18 mouse cellular contexts compared by ENCODE assay signal in the genomic region with DNA sequence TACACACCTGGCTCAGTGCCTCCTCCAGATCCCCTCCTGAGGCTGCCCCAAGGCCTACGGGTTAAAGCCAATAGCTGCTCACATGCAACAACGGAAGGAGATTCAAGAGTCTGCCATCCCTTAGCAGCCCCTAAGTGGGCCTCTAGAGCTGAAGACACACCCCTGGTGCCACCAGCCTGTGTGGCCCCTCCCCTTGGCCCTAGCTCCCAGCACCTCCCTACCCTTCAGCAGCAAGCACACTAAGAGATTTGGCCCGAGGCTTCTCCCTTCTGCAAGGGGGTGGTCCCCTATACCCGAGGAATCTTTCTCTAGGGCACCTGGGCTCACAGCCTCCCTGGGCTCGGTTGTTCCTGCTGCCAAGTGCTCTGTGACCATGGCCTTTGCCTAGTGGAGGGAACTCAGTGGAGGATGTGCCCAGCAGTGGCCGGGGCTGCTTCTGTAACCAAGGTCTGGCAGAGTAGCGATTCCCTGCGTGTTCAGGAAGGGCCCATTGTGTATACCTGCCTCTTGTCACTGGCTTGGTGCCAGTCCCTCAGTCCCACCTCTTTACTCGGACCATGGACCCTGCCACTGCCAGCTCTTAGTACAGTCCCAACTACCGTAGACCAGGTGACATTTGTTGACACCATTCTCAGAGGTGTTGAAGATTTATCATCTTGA. TPM values are rescaled to one million over a fixed set of nuclear protein-coding genes. Genes with fewer than 3 reads are reported as not detected.
DNase-seq lines count a peak whose midpoint lies in the region; ATAC-seq lines count a peak whose summit lies in the region.
"Had no signal": no experiment of that assay in that cellular context is flagged by ENCODE, and none has a peak within 500 bp of the region (broad histone marks: within the 10 kb centered on the region; RNA-seq: fewer than 3 reads in every experiment).

No protein-coding gene starts in this region.

- no peak for ATAC-seq in heart, embryonic 16.5 days (replicated peaks; ENCODE audit: extremely low read depth, insufficient read depth, low FRiP score)
- ATAC-seq in midbrain, embryonic 14.5 days (ENCODE audit: low FRiP score, low TSS enrichment): no peak
- no peak for ATAC-seq in midbrain, embryonic 16.5 days
- ATAC-seq in limb, embryonic 11.5 days (ENCODE audit: insufficient number of reproducible peaks, low FRiP score, low TSS enrichment, low read depth): no peak
- ATAC-seq: forebrain, postnatal 0 days had no signal

- 0 out of 2 replicates have a peak, but pooled peaks cover 4% of the 10 kb centered on the region for H3K36me3 ChIP-seq in heart, embryonic 16.5 days (ENCODE audit: control insufficient read depth, insufficient read depth)
- peaks cover 66% of the 10 kb centered on the region for H3K36me3 ChIP-seq in midbrain, embryonic 14.5 days (ENCODE audit: control insufficient read depth, insufficient read depth, low read length)
- no peaks in the 10 kb centered on the region for H3K36me3 ChIP-seq in midbrain, embryonic 16.5 days (ENCODE audit: control insufficient read depth, insufficient read depth, low read length)
- H3K36me3 ChIP-seq in limb, embryonic 11.5 days (ENCODE audit: control insufficient read depth, insufficient read depth, low read length): no peaks in the 10 kb centered on the region

- WGBS in heart, embryonic 16.5 days: 46% methylated on average over 10 of the region's 10 CpGs
- WGBS in midbrain, embryonic 14.5 days: 81% methylated on average over 10 of the region's 10 CpGs
- 74% methylated on average over 10 of the region's 10 CpGs for WGBS in midbrain, embryonic 16.5 days
- 78% methylated on average over 10 of the region's 10 CpGs for WGBS in limb, embryonic 11.5 days

- no peaks in the 10 kb centered on the region for H3K9me3 ChIP-seq in heart, embryonic 16.5 days (replicated peaks; ENCODE audit: control insufficient read depth, low read length)
- no peaks in the 10 kb centered on the region for H3K9me3 ChIP-seq in midbrain, embryonic 14.5 days (ENCODE audit: control insufficient read depth, low read length)
- no peaks in the 10 kb centered on the region for H3K9me3 ChIP-seq in midbrain, embryonic 16.5 days (replicated peaks; ENCODE audit: control insufficient read depth, low read length, poor library complexity, severe bottlenecking)
- H3K9me3 ChIP-seq in limb, embryonic 11.5 days (ENCODE audit: control insufficient read depth, low read length): no peaks in the 10 kb centered on the region
- H3K9me3 ChIP-seq: embryonic facial prominence, embryonic 15.5 days; heart, embryonic 15.5 days; limb, embryonic 13.5 days had no signal

- intact Hi-C loops in heart, postnatal 10 days (cut with DNase I): loop anchor here (5.0 kb wide), 1 partner anchor 271 kb away; no protein-coding TSS in a partner anchor

- H3K4me1 ChIP-seq in heart, embryonic 16.5 days (ENCODE audit: control insufficient read depth, insufficient read depth, low read length): peaks cover 13% of the 10 kb centered on the region
- H3K4me1 ChIP-seq in midbrain, embryonic 14.5 days (ENCODE audit: control insufficient read depth, insufficient read depth, low read length): 0 out of 2 replicates have a peak, but pooled peaks cover 4% of the 10 kb centered on the region
- H3K4me1 ChIP-seq in midbrain, embryonic 16.5 days (ENCODE audit: control insufficient read depth, insufficient read depth, low read length): peaks cover 7% of the 10 kb centered on the region; the same call in 1 of the 2 replicates
- H3K4me1 ChIP-seq in limb, embryonic 11.5 days (ENCODE audit: control insufficient read depth, insufficient read depth, low read length): 0 out of 2 replicates have a peak, but pooled peaks cover 3% of the 10 kb centered on the region

- DNase-seq in adrenal gland, adult (ENCODE audit: inconsistent age in 2 of 2, low spot score in 1 of 2): peak; percentile 62 to 76
- DNase-seq in adrenal gland, postnatal 10 days: no peak
- no peak for DNase-seq in heart, postnatal 10 days
- no peak for DNase-seq in midbrain, embryonic 14.5 days
- no peak for DNase-seq in limb, embryonic 11.5 days (ENCODE audit: low spot score)
- no peak for DNase-seq in gastrocnemius, postnatal 10 days
- DNase-seq: cerebellum, postnatal 36 days; forebrain, postnatal 0 days; gastrocnemius, postnatal 14 days; kidney, adult 11 months; lung, adult 18-20 months; thymus, adult 2 months had no signal

- peak overlapping the region; percentile 7; the same call in 1 of the 2 replicates for H3K27ac ChIP-seq in heart, embryonic 16.5 days (ENCODE audit: low read length)
- 0 out of 2 replicates have a peak overlapping the region, but pooled peaks have one; percentile 10 for H3K27ac ChIP-seq in midbrain, embryonic 14.5 days (replicated peaks; ENCODE audit: low read depth, low read length)
- no peak overlapping the region for H3K27ac ChIP-seq in midbrain, embryonic 16.5 days (ENCODE audit: low read length)
- H3K27ac ChIP-seq in limb, embryonic 11.5 days (replicated peaks; ENCODE audit: low read depth, low read length): no peak overlapping the region
- H3K27ac ChIP-seq: embryonic facial prominence, embryonic 15.5 days; heart, embryonic 15.5 days; limb, embryonic 13.5 days had no signal

- no peak overlapping the region for H3K4me2 ChIP-seq in heart, embryonic 16.5 days (ENCODE audit: low read depth, low read length)
- no peak overlapping the region for H3K4me2 ChIP-seq in midbrain, embryonic 14.5 days (ENCODE audit: low read length)
- H3K4me2 ChIP-seq in midbrain, embryonic 16.5 days (ENCODE audit: low read length): no peak overlapping the region
- no peak overlapping the region for H3K4me2 ChIP-seq in limb, embryonic 11.5 days (ENCODE audit: low read depth, severe bottlenecking)
- H3K4me2 ChIP-seq: embryonic facial prominence, embryonic 15.5 days; heart, embryonic 15.5 days; limb, embryonic 13.5 days had no signal

- no peak overlapping the region for H3K9ac ChIP-seq in heart, embryonic 16.5 days (ENCODE audit: low read length)
- no peak overlapping the region for H3K9ac ChIP-seq in midbrain, embryonic 14.5 days (replicated peaks; ENCODE audit: low read length)
- no peak overlapping the region for H3K9ac ChIP-seq in midbrain, embryonic 16.5 days (ENCODE audit: low read depth, low read length)
- 0 out of 2 replicates have a peak overlapping the region, but pooled peaks have one; percentile 2 for H3K9ac ChIP-seq in limb, embryonic 11.5 days (ENCODE audit: low read length)
- H3K9ac ChIP-seq: embryonic facial prominence, embryonic 15.5 days; forebrain, postnatal 0 days; heart, embryonic 15.5 days; limb, embryonic 13.5 days had no signal

- no peaks in the 10 kb centered on the region for H3K27me3 ChIP-seq in heart, embryonic 16.5 days (ENCODE audit: control insufficient read depth, insufficient read depth, low read length)
- no peaks in the 10 kb centered on the region for H3K27me3 ChIP-seq in midbrain, embryonic 14.5 days (ENCODE audit: control insufficient read depth, insufficient read depth, low read length)
- H3K27me3 ChIP-seq in midbrain, embryonic 16.5 days (ENCODE audit: control insufficient read depth, insufficient read depth, low read depth, low read length): no peaks in the 10 kb centered on the region
- H3K27me3 ChIP-seq in limb, embryonic 11.5 days (ENCODE audit: control insufficient read depth, insufficient read depth, low read length): no peaks in the 10 kb centered on the region
- H3K27me3 ChIP-seq: embryonic facial prominence, embryonic 15.5 days; heart, embryonic 15.5 days; limb, embryonic 13.5 days had no signal

- H3K4me3 ChIP-seq in heart, embryonic 16.5 days (ENCODE audit: low read length): no peak overlapping the region
- H3K4me3 ChIP-seq in midbrain, embryonic 14.5 days (replicated peaks; ENCODE audit: low read depth, low read length): no peak overlapping the region
- H3K4me3 ChIP-seq in midbrain, embryonic 16.5 days (ENCODE audit: low read depth, low read length): no peak overlapping the region
- no peak overlapping the region for H3K4me3 ChIP-seq in limb, embryonic 11.5 days (ENCODE audit: low read depth, low read length)
- H3K4me3 ChIP-seq: embryonic facial prominence, embryonic 15.5 days; heart, embryonic 15.5 days; limb, embryonic 13.5 days; myocyte had no signal

RNA-seq across cellular contexts. Expression of gene Trp53i11, which starts 13.5 kb away (rescaled TPM):
- 10 to 100 TPM; 87.9 to 89.8 TPM for total RNA-seq in adrenal gland, postnatal 10 days (2021)
- 28.3 and 38.6 TPM in 2 replicates for polyA plus RNA-seq in heart, embryonic 16.5 days (2015; fragmentation: Nextera tagmentation; extraction: Ambion mirVana)
- total RNA-seq in heart, postnatal 10 days (2021): 10 to 100 TPM; 77.4 to 80.7 TPM
- polyA plus RNA-seq in midbrain, embryonic 14.5 days (2014; fragmentation: Nextera tagmentation; extraction: Ambion mirVana): 122 and 165 TPM in 2 replicates
- 125 and 139 TPM in 2 replicates for polyA plus RNA-seq in midbrain, embryonic 16.5 days (2015; fragmentation: Nextera tagmentation; extraction: Ambion mirVana)
- polyA plus RNA-seq in limb, embryonic 11.5 days (2014; fragmentation: Nextera tagmentation; extraction: Ambion mirVana): 32.3 and 41.2 TPM in 2 replicates
- total RNA-seq in gastrocnemius, postnatal 10 days (2021): 10 to 100 TPM; 37.0 to 38.3 TPM

Comparison
In these comparisons a context has a peak if more than half of its experiments do, and no peak if none do; other contexts are left out.
1. DNase-seq: peak in adrenal gland, adult (2 of 2); none in adrenal gland, postnatal 10 days (single experiment), heart, postnatal 10 days (0 of 2), midbrain, embryonic 14.5 days (single experiment), limb, embryonic 11.5 days (single experiment) and gastrocnemius, postnatal 10 days (single experiment).
2. H3K27ac ChIP-seq: peak in heart, embryonic 16.5 days (single experiment) and midbrain, embryonic 14.5 days (single experiment); none in midbrain, embryonic 16.5 days (single experiment) and limb, embryonic 11.5 days (single experiment).